Mouse (Mus musculus): ENCODE data around the gene Rnase10. TPM values are rescaled to one million over a fixed set of nuclear protein-coding genes. Genes with fewer than 3 reads are reported as not detected.

Rnase10 gene
- polyA plus RNA-seq, 1 experiment from 2014 or later: 0.11 TPM

DNA sequence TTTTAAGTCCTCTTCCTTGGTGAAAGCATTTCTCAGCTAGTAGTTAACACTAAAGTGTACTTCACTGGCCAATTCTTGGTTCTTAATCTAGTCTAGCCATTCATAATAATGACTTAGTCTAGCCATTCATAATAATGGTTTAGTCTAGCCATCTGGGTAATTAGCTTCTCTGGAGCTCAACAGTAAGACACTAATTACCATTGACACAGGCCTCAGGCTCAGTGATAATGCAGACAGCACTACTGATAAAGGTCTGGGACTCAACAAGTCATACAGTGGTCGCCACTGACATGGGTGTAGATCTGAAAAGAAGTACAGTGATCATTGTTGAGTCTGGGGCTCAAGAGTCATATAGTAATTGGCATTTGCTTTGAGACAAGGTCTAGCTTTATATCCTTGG, 17.3 kb downstream of the Rnase10 start:
- no peak overlapping the region for H3K4me3 ChIP-seq
- no peaks in the 10 kb centered on the region for H3K4me1 ChIP-seq
- no peak for DNase-seq (ENCODE audit: low spot score)
- H3K36me3 ChIP-seq: no peaks in the 10 kb centered on the region
- WGBS: 63% methylated on average over 1 of the region's 1 CpGs
- no peaks in the 10 kb centered on the region for H3K9me3 ChIP-seq
- no peak overlapping the region for H3K27ac ChIP-seq
- no peaks in the 10 kb centered on the region for H3K27me3 ChIP-seq (ENCODE audit: insufficient read depth, poor library complexity, severe bottlenecking)

DNA sequence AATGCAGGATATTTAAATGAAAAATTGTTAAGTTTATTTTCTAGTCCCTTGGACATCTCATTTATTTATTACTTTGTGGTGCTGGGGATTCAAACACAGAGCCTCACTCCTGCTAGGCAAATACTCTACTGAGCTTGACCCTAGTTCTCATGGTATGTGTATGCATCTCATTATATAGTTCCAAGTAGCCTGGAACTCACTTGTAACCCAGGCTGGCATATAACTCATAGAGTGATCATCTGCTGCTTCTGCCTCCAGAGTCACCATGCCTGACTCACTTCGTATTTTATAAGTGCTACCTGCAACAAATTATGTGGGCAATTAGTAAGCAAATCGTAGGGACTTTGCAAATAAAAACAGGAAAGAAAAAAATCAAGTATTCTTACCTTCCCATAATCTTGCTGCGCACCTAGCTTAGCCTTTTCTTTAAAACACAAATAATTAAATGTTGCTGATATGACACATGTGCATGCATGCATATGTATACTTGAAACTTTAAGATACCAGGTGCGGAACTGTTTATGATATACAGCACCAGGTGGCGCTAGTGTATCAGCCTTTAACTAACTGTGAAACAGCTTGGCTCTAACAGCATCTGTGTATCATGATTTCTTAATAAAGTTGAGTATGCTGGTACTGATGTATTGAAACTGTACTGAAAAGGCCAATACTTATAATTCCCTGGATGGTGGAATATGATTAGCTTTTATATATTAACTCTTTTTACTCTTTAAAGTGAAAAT, 19.0 kb downstream of the Rnase10 start:
- no peak overlapping the region for H3K27ac ChIP-seq
- no peaks in the 10 kb centered on the region for H3K4me1 ChIP-seq
- no peaks in the 10 kb centered on the region for H3K27me3 ChIP-seq (ENCODE audit: insufficient read depth, poor library complexity, severe bottlenecking)
- no peaks in the 10 kb centered on the region for H3K9me3 ChIP-seq
- no peak for DNase-seq (ENCODE audit: low spot score)
- H3K4me3 ChIP-seq: no peak overlapping the region
- 34% methylated on average over 5 of the region's 5 CpGs for WGBS
- H3K36me3 ChIP-seq: no peaks in the 10 kb centered on the region

DNA sequence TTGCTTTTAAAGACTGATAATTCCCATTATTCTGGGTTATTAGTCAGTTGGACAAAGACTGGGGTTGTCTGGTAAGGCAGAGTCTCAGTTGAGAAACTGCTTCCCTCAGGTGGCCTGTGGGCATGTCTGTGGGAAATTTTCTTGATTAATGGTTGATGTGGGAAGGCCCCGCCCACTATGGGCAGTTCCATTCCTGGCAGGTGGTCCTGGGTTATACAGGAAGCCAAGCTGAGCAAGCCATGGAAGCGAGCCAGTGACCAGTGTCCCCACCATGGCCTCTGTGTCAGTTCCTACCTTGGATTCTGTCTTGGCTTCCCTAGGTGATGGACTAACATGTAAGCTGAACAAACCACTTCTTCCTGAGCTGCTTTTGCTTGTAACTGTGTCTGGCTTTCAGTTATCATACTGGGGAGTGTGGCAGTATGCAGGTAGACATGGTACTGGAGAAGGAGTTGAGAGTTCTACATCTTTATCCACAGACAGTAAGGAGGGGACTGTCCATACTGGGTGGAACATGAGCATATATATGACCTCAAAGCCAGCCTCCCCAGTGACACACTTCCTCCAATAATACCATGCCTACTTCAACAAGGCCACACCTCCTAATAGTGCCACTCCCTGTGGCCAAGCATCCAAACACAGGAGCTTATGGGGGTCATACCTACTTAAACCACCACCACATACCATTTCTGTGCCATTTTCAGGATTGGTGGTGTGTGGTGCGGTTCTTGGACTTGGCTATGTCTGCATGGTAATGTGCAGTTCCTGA, 20.0 kb downstream of the Rnase10 start:
- 60% methylated on average over 3 of the region's 3 CpGs for WGBS
- H3K4me1 ChIP-seq: no peaks in the 10 kb centered on the region
- H3K36me3 ChIP-seq: no peaks in the 10 kb centered on the region
- no peak for DNase-seq (ENCODE audit: low spot score)
- no peaks in the 10 kb centered on the region for H3K9me3 ChIP-seq
- no peak overlapping the region for H3K4me3 ChIP-seq
- no peaks in the 10 kb centered on the region for H3K27me3 ChIP-seq (ENCODE audit: insufficient read depth, poor library complexity, severe bottlenecking)
- no peak overlapping the region for H3K27ac ChIP-seq

DNA sequence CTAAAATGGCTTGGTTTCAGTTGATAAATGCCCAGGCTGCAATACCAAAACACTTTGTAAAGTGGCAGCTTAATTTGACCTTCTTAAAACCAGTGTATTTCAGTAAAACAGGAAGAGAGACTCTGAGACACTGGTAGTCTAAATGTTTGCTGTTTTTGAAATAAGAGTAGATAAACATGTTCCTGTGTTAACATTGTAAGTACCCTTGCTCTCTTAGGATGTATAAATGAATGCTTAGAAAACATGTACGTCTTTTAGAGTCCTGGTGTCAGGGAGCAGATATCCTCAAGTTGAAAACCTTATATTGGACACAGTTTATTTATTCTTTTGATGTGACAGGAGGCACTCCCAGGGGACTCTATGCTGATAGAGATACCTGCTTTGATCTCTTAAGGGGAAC, 27.7 kb downstream of the Rnase10 start:
- Histone ChIP-seq H3K36me3 (no peaks in the 10 kb centered on the region), H3K4me3 (no peak overlapping the region), H3K4me1 (no peaks in the 10 kb centered on the region), H3K9me3 (no peaks in the 10 kb centered on the region), H3K27ac (no peak overlapping the region), H3K27me3 (ENCODE audit: insufficient read depth, poor library complexity, severe bottlenecking) (no peaks in the 10 kb centered on the region)
- 52% methylated on average over 1 of the region's 1 CpGs for WGBS
- DNase-seq (ENCODE audit: low spot score): no peak

DNA sequence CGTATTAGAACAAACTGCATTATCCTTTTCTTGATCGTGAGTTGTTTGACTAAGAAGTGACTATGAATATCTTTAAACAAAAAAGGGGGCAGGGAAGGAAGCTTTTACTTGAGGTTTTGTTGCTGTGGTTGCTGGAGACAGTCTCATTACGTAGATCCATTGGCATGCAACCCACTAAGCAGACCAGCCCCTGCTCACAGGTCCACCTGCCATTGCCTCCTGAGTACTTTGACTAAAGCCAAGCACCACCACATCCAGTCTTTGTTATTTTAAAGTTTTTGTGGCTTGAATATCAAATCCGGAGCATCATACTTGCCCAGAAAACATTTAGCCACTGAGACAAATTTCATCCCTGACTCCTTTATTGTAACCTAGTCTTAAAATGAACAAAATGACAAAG, 28.7 kb downstream of the Rnase10 start:
- Histone ChIP-seq H3K36me3 (no peaks in the 10 kb centered on the region), H3K9me3 (no peaks in the 10 kb centered on the region), H3K27me3 (ENCODE audit: insufficient read depth, poor library complexity, severe bottlenecking) (no peaks in the 10 kb centered on the region), H3K27ac (no peak overlapping the region), H3K4me1 (no peaks in the 10 kb centered on the region), H3K4me3 (no peak overlapping the region)
- WGBS: 76% methylated on average over 4 of the region's 4 CpGs
- DNase-seq (ENCODE audit: low spot score): no peak

DNA sequence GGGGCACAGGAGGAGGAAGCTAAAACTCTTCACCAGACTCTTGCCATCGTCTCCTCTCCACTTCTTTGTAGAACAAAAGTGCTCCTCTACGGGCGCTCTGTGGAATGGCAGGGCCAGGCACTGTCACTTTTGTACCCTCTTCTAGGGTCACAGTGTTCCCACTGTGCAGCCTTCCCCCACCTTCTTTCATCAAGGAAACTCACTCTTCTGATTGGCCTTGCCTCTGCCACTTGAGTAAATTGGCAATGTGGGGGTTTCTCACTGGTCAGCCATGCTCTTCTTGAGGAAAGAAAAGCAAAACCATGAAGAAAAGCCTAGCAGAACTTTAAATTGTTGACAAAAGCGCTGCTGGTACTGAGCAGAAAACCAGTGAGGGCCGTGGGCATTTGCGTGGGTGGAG, 34.2 kb downstream of the Rnase10 start, which contains the start of gene Rnase9:
Gene Rnase9, minus strand, starts transcription at position 101 of the 400 bp plus-strand sequence.
- no peaks in the 10 kb centered on the region for H3K36me3 ChIP-seq
- no peak within 1 kb of the TSS for H3K4me3 ChIP-seq
- WGBS: 78% methylated on average over 6 of the region's 6 CpGs
- H3K27me3 ChIP-seq (ENCODE audit: insufficient read depth, poor library complexity, severe bottlenecking): no peaks in the 10 kb centered on the region
- H3K27ac ChIP-seq: no peak within 1 kb of the TSS
- DNase-seq (ENCODE audit: low spot score): no peak
- no peaks in the 10 kb centered on the region for H3K9me3 ChIP-seq
- H3K4me1 ChIP-seq: no peaks in the 10 kb centered on the region

DNA sequence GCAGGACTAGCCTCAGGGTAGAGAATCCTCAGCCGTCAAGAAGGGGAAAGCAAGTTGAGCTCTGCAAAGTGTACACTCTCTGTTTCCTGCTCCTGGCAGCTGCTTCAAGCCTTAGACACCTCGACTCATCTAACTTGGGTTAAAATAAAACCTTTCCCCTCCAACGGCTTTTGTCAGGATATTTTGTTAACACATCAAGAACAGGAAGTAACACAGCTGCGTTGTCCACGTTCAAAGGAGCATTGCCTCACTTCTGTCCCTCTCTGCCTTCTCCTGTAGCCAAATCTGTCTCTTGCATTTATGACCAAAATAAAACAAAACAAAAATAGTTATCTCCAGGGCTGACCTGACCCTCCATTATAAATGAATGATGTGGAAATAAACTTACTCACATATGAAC, 40.3 kb downstream of the Rnase10 start:
- no peak for DNase-seq (ENCODE audit: low spot score)
- no peaks in the 10 kb centered on the region for H3K4me1 ChIP-seq
- no peaks in the 10 kb centered on the region for H3K9me3 ChIP-seq
- 54% methylated on average over 5 of the region's 5 CpGs for WGBS
- no peak overlapping the region for H3K27ac ChIP-seq
- no peaks in the 10 kb centered on the region for H3K27me3 ChIP-seq (ENCODE audit: insufficient read depth, poor library complexity, severe bottlenecking)
- no peaks in the 10 kb centered on the region for H3K36me3 ChIP-seq
- H3K4me3 ChIP-seq: no peak overlapping the region

DNA sequence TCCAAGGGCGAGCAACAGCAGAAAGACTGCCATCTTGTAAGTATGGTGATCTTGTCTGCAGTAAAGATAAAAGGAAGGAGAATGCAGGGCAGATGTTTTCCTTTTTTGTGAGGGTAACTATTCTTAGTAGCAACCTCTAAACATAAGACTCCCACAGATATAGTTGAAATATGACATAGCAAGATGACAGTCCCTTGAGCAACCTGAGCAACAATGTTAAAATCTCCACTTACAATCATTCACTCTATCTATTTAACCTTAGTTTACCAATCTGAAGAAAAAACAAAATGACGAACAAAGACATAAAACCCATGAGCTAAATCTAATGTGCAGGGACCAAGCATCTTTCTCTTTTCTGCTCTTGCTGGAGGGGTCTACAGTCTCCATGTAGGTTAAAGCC, 42.5 kb downstream of the Rnase10 start, which contains the start of gene Rnase11:
Gene Rnase11, minus strand, starts transcription at position 101 of the 400 bp plus-strand sequence.
- Histone ChIP-seq H3K27ac (no peak within 1 kb of the TSS), H3K4me3 (no peak within 1 kb of the TSS), H3K9me3 (no peaks in the 10 kb centered on the region), H3K4me1 (no peaks in the 10 kb centered on the region), H3K36me3 (no peaks in the 10 kb centered on the region), H3K27me3 (ENCODE audit: insufficient read depth, poor library complexity, severe bottlenecking) (no peaks in the 10 kb centered on the region)
- DNase-seq (ENCODE audit: low spot score): no peak
- WGBS: 79% methylated on average over 2 of the region's 2 CpGs

DNA sequence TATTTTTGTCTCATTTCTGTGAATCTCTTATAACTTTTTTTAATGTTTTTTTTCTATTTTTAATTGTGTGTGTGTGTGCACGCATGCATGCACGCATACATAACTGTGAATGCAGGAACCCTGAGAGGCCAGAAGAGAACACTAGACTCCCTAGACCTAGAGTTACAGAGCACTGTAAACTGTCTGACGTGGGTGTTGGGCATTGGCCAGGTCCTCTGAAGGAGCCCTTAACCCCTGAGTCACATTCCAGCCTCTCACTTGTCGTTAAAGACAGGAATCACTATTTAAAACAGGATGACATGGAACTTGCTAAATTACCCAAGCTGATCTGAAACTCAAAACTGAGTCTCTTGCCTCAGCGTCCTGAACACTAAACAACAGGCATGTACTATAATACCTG, 44.4 kb downstream of the Rnase10 start:
- no peak overlapping the region for H3K4me3 ChIP-seq
- no peaks in the 10 kb centered on the region for H3K4me1 ChIP-seq
- H3K36me3 ChIP-seq: no peaks in the 10 kb centered on the region
- 65% methylated on average over 5 of the region's 5 CpGs for WGBS
- no peak for DNase-seq (ENCODE audit: low spot score)
- no peaks in the 10 kb centered on the region for H3K9me3 ChIP-seq
- H3K27ac ChIP-seq: no peak overlapping the region
- H3K27me3 ChIP-seq (ENCODE audit: insufficient read depth, poor library complexity, severe bottlenecking): no peaks in the 10 kb centered on the region

DNA sequence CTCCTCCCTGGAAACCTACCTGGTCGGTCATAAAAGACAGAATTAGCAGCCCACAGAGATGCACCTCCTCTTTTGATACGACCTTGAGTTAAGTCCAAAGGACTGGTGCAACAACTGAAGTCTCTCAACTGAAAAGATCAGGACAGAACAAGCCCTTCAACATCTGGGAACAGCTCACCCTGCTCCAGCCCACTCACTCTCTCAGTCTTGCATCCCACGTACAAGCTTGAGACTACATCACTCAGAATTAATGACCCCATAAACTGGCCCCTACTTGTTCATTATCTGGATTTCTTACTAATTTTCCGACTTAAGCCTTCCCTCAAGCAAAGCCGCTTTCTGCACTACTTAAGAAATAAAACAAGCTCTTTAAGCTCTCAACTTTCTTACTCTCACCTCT, 45.6 kb downstream of the Rnase10 start:
- WGBS: 73% methylated on average over 5 of the region's 5 CpGs
- H3K4me1 ChIP-seq: peaks cover 4% of the 10 kb centered on the region; the same call in 1 of the 2 replicates
- no peaks in the 10 kb centered on the region for H3K27me3 ChIP-seq (ENCODE audit: insufficient read depth, poor library complexity, severe bottlenecking)
- H3K4me3 ChIP-seq: no peak overlapping the region
- no peaks in the 10 kb centered on the region for H3K9me3 ChIP-seq
- DNase-seq (ENCODE audit: low spot score): no peak
- no peak overlapping the region for H3K27ac ChIP-seq
- H3K36me3 ChIP-seq: no peaks in the 10 kb centered on the region

DNA sequence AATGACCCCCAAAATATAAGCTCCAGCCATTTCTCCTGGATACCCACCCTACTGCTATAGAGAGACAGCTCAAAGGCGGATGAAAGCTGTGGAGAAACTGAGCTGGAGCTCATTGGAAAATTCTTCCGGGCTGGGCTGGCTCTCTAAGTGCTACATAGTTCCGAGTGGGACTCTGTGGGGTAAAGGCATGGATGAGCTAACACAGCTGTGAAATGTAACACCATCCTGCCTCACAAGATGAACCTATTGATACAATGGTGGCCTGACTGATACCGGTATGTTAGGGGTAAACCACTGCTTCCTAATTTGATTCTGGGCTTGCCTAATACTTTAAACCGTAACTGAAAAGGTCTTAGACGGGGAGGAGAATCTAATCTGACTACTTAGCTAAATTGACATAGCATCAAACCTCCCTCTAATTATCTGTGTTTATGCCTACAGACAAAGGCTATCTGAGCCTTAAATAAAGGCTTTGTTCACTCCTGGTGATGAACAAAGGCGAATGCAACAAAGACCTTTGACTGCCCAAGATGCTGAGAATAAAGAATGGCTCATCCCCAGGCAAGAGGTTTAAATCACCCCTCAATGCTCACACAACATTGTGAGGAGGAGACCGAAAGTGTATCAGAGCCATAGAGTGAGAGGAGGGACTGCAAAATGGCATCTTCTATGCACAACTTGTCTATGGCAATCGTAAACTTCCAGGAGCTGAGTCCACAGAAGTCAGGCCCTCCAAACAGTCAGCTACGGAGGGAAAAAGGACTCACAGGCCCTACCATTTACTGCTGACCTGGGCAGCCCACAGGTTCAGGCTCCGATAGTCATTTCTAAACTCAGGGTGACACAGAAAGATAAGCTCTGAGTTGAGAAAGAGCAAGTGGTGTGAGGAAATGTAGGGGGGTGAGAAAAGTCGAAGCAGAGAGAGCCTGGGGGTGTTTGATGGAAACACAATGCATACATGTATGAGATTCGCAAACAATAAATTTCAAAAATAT, 47.0 kb downstream of the Rnase10 start:
- Histone ChIP-seq H3K9me3 (no peaks in the 10 kb centered on the region), H3K27me3 (ENCODE audit: insufficient read depth, poor library complexity, severe bottlenecking) (no peaks in the 10 kb centered on the region), H3K4me1 (peaks cover 4% of the 10 kb centered on the region; the same call in 1 of the 2 replicates), H3K4me3 (no peak overlapping the region), H3K36me3 (no peaks in the 10 kb centered on the region), H3K27ac (no peak overlapping the region)
- WGBS: 72% methylated on average over 13 of the region's 13 CpGs
- no peak for DNase-seq (ENCODE audit: low spot score)

DNA sequence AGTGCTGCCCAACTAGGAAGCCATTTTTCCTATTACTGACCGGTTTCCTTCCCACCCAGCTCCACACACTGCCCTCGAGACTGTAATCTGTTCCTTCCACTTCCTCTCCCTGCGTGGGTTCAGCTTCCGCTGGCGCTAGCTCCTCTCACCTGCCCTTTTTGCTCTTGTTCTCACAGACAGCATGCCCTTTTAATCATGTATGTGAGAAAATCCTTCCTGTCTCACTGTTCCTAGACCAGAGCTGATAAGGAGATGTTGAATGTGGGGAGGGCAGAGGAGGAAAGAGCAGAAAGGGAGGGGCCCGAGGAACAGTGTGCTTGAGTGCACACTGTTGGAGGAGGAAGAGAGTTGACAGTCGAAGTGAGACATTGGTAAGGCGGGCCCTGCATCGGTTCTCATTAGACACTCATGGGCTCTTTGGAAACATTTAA, 49.9 kb downstream of the Rnase10 start, which contains the start of gene Rnase12:
Gene Rnase12, minus strand, starts transcription at position 261 of the 431 bp plus-strand sequence.
- peak; percentile 65 for DNase-seq (ENCODE audit: low spot score)
- Histone ChIP-seq H3K4me1 (peaks cover 4% of the 10 kb centered on the region; the same call in 1 of the 2 replicates), H3K9me3 (no peaks in the 10 kb centered on the region), H3K27ac (peak within 1 kb of the TSS; percentile 56; the same call in 1 of the 2 replicates), H3K36me3 (no peaks in the 10 kb centered on the region), H3K27me3 (ENCODE audit: insufficient read depth, poor library complexity, severe bottlenecking) (no peaks in the 10 kb centered on the region), H3K4me3 (no peak within 1 kb of the TSS)
- WGBS: 42% methylated on average over 9 of the region's 9 CpGs

All from heart, embryonic 10.5 days (tissue).